Mouse (Mus musculus) midbrain, embryonic 14.5 days (tissue): ENCODE results near the gene Anxa9. TPM values are rescaled to one million over a fixed set of nuclear protein-coding genes. Genes with fewer than 3 reads are reported as not detected.

ENCODE experiments used
- ATAC-seq: fragments of 200-750 bp; cut with Nextera tagmentation; 2 replicates; pipeline ENCODE4 v1.8.0; 2017; ENCODE audit warnings: moderate number of reproducible peaks, moderate library complexity; ENCODE audit not compliant: low FRiP score, low TSS enrichment
- DNase-seq: peaks from one replicate; pipeline ENCODE4 v3.0.0-alpha.2; 2015
- H3K27ac ChIP-seq: fragments of 300-500 bp; sonication (generic); replicated peaks from 2 replicates; pipeline ENCODE4 v1.5.1; 2014; ENCODE audit warnings: mild to moderate bottlenecking, low read depth, low read length, moderate library complexity
- H3K27me3 ChIP-seq: fragments of 300-500 bp; sonication (generic); 2 replicates; pipeline ENCODE4 v1.6.1; 2014; ENCODE audit warnings: low read length, control low read depth, mixed read lengths; ENCODE audit not compliant: control insufficient read depth, insufficient read depth
- H3K36me3 ChIP-seq: fragments of 300-500 bp; sonication (generic); 2 replicates; pipeline ENCODE4 v1.6.1; 2014; ENCODE audit warnings: low read length, control low read depth; ENCODE audit not compliant: control insufficient read depth, insufficient read depth
- H3K4me1 ChIP-seq: fragments of 300-500 bp; sonication (generic); 2 replicates; pipeline ENCODE4 v1.6.1; 2014; ENCODE audit warnings: mild to moderate bottlenecking, antibody characterized with exemption, low read length, control low read depth; ENCODE audit not compliant: control insufficient read depth, insufficient read depth
- H3K4me2 ChIP-seq: fragments of 300-500 bp; sonication (generic); 2 replicates; pipeline ENCODE4 v1.6.1; 2014; ENCODE audit warnings: mild to moderate bottlenecking, low read length, moderate library complexity
- H3K4me3 ChIP-seq: fragments of 300-500 bp; sonication (generic); replicated peaks from 2 replicates; pipeline ENCODE4 v1.5.1; 2014; ENCODE audit warnings: low read depth, low read length
- H3K9ac ChIP-seq: fragments of 300-500 bp; sonication (generic); replicated peaks from 2 replicates; pipeline ENCODE4 v1.6.1; 2014; ENCODE audit warnings: mild to moderate bottlenecking, low read length, moderate library complexity
- H3K9me3 ChIP-seq: fragments of 300-500 bp; sonication (generic); 2 replicates; pipeline ENCODE4 v1.6.1; 2016; ENCODE audit warnings: low read length, control low read depth, mixed read lengths; ENCODE audit not compliant: control insufficient read depth
- WGBS: fragments of 180-500 bp; shearing (Covaris S2); extraction: QIAGEN DNeasy Blood & Tissue Kit; methylation state at CpG from one replicate; pipeline ENCODE4 v1.1.7; 2014; 5-methylcytosine and 5-hydroxymethylcytosine counted together
- polyA plus RNA-seq: library from polyadenylated mRNA; unstranded; fragments of >200 nt; fragmentation: Nextera tagmentation; extraction: Ambion mirVana; gene quantifications from 2 replicates; pipeline ENCODE4 v1.2.1, GENCODE M21; 2014

The Anxa9 gene
- polyA plus RNA-seq, 1 experiment from 2014 or later = 0.55 TPM

DNA sequence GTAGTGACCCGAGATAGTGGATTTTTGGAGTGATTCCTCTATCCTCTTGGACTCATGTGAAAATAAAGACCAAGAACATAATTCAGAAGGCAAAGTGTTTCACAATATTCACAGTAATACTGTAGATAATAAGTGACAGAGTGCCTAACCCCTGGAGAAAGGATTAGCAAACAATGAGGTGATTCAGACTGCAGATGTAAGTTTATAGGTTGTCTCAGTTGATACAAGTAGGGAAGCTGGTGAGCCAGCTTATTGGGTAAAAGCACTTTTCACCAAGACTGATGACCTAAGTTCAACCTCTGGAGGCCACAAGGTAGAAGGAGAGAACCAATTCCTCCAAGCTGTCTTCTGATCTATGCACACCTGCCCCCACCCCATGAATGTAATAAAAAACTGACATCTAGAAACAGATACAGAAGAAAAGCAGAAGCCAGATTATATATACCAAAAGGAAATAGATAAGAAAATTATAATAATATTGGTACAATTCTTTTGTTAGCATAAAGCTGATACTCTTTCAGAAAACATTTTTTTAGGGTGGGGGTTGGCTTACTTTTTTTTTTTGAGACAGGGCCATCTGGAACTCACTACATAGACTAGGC is 21.9 kb upstream of the Anxa9 start:
- Histone ChIP-seq H3K36me3 (peaks cover 86% of the 10 kb centered on the region), H3K27me3 (no peaks in the 10 kb centered on the region), H3K4me1 (no peaks in the 10 kb centered on the region), H3K27ac (no peak overlapping the region), H3K9me3 (no peaks in the 10 kb centered on the region), H3K4me2 (no peak overlapping the region), H3K9ac (no peak overlapping the region), H3K4me3 (no peak overlapping the region)
- DNase-seq (no peak), ATAC-seq (no peak)
- WGBS = 98% methylated on average over 1 of the region's 1 CpGs

DNA sequence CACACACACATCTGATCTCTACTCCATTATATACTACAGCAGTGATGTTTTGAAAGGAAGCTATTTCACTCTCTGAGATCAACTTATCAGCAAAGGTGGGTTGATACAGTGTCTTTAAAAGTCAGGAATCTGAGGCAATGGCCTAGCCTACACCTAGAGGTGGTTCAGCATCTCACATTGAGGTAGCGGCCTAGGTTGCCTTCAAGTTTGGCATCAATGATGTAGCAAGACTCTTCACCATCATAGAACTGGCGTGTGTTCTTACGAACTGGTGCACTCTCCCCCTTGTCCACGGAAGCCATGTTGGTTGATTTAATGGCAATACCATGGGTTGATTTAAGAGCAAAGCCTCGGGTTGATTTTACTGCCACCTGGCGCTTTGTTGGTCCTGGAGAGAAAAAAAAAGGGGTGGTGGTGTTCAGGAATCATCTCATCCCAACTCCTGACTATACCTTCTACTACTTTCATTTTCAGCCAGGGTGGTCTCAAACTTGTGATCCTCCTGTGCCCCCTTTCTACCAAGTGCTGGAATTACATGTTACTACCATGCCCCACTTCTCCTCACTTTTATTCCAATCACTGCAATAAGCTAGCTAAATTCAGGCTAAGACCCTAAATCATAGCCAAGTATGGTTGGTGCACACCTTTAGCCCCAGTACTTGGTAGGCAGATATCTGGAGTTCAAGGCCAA is 17.6 kb upstream of the Anxa9 start:
- H3K27ac ChIP-seq = no peak overlapping the region
- no peak for ATAC-seq
- no peak for DNase-seq
- H3K9me3 ChIP-seq = no peaks in the 10 kb centered on the region
- H3K4me3 ChIP-seq = no peak overlapping the region
- WGBS = 95% methylated on average over 6 of the region's 6 CpGs
- no peaks in the 10 kb centered on the region for H3K4me1 ChIP-seq
- H3K9ac ChIP-seq = no peak overlapping the region
- no peak overlapping the region for H3K4me2 ChIP-seq
- H3K36me3 ChIP-seq = peaks cover 95% of the 10 kb centered on the region
- no peaks in the 10 kb centered on the region for H3K27me3 ChIP-seq

DNA sequence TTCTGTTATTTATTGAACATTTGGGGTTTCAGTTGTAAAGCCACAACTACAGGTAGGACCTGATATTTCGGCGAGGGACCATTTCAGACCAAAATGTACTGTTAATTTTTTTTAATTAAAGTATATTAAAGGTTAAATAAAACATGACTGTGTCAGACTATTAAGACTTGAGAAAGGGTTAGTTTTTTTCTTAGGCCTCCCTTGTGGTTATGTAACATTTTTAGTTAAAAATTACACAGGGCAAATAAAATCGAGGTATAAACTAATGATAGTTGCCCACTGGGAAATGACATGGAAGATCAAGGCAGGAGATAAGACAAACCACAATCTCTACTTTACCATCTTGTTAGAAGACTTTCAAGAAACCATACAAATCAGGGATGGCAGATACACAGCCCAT is 16.5 kb upstream of the Anxa9 start:
- H3K36me3 ChIP-seq = peaks cover 87% of the 10 kb centered on the region
- no peak overlapping the region for H3K9ac ChIP-seq
- H3K27me3 ChIP-seq = no peaks in the 10 kb centered on the region
- H3K4me3 ChIP-seq = no peak overlapping the region
- no peaks in the 10 kb centered on the region for H3K9me3 ChIP-seq
- no peaks in the 10 kb centered on the region for H3K4me1 ChIP-seq
- no peak overlapping the region for H3K4me2 ChIP-seq
- H3K27ac ChIP-seq = no peak overlapping the region
- ATAC-seq (no peak), DNase-seq (no peak)
- WGBS = 97% methylated on average over 3 of the region's 3 CpGs

DNA sequence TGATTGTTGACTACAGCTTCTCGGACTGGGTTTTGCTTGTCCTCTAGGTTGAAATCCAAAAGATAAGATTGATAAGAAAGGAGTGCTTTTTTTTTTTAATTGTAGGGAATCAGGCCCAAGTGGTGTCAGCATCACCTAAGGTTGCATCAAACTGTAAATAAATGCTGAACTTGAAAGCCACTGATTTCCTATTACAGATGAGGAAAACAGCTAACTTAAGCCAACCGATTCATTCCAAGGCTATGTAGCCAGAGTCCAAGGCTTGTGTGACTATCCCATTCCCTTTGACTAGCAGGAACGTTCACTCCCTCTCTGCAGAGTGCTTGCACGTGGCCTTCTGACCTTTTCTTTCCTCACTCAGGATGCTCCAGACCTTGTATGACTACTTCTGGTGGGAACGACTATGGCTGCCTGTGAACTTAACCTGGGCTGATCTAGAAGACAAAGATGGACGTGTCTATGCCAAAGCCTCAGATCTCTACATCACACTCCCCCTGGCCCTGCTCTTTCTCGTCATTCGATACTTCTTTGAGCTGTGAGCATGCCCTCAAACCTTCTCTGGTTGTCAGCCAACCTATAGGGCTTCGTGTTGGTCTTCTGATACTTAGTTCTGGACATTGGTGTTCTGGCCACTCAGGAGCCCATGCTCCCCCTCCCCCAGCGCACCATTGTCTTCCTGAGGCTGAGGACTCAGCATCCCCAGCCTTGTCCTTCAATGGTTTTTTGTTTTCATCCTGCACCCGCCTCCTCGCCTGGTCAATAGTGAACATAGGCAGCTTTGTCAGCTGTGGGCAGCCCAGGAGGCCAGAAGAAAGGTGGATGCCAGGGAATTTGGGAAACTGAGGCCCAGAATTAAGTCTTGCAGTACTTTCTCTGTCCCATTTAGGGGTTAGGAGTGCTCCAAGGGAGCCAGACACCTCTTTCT is 13.0 kb upstream of the Anxa9 start:
- Histone ChIP-seq H3K4me2 (no peak overlapping the region), H3K9ac (no peak overlapping the region), H3K36me3 (peaks cover 52% of the 10 kb centered on the region), H3K9me3 (no peaks in the 10 kb centered on the region), H3K4me3 (no peak overlapping the region), H3K4me1 (peaks cover 15% of the 10 kb centered on the region), H3K27me3 (no peaks in the 10 kb centered on the region), H3K27ac (no peak overlapping the region)
- DNase-seq (no peak), ATAC-seq (no peak)
- 77% methylated on average over 12 of the region's 12 CpGs for WGBS

DNA sequence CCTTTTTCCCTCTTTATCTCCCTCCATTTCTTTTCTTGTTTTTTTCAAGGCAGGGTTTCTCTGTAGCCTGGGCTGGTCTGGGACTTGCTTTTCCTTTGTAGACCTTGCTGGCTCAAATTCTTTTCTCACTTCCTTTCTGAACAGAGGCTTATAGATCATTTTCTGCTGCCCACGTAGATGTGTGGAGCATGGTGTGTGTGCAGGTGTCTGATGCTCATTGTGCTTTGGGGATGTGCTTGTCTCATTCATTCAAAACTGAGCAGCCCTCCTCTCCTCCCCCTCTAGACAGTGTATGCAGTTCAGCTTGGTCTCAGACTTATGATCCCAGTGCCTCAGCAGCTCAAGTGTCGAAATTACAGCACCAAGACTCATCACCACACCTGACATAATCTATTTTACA is 12.1 kb upstream of the Anxa9 start:
- Histone ChIP-seq H3K36me3 (peaks cover 43% of the 10 kb centered on the region), H3K27ac (no peak overlapping the region), H3K9ac (no peak overlapping the region), H3K9me3 (no peaks in the 10 kb centered on the region), H3K4me1 (peaks cover 15% of the 10 kb centered on the region), H3K4me2 (no peak overlapping the region), H3K4me3 (no peak overlapping the region), H3K27me3 (no peaks in the 10 kb centered on the region)
- DNase-seq (no peak), ATAC-seq (no peak)
- WGBS = 76% methylated on average over 2 of the region's 2 CpGs

DNA sequence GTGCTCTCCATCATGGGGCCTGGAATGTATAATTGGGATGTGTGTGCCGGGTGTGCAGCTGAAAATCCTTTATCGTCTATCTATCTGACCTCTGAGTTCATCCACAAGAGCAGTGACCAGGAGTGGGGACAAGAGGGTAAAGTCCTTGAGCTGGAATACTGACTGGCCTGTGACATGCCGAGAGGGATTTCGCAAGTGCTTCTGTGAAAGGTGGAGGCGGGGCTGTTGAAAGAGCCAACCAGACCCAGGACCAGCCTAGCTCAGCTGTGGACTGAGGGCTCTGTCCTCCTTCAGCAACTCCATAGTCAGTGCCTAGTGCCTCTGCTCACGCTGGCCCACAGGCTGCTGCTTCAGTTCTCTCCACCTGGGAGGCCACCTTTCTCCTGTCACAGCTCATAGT is 11.6 kb upstream of the Anxa9 start:
- peaks cover 38% of the 10 kb centered on the region for H3K36me3 ChIP-seq
- H3K4me2 ChIP-seq = no peak overlapping the region
- no peak overlapping the region for H3K9ac ChIP-seq
- ATAC-seq = no peak
- H3K9me3 ChIP-seq = no peaks in the 10 kb centered on the region
- H3K27ac ChIP-seq = no peak overlapping the region
- no peak for DNase-seq
- no peaks in the 10 kb centered on the region for H3K27me3 ChIP-seq
- H3K4me1 ChIP-seq = peaks cover 15% of the 10 kb centered on the region
- 40% methylated on average over 6 of the region's 6 CpGs for WGBS
- H3K4me3 ChIP-seq = no peak overlapping the region

DNA sequence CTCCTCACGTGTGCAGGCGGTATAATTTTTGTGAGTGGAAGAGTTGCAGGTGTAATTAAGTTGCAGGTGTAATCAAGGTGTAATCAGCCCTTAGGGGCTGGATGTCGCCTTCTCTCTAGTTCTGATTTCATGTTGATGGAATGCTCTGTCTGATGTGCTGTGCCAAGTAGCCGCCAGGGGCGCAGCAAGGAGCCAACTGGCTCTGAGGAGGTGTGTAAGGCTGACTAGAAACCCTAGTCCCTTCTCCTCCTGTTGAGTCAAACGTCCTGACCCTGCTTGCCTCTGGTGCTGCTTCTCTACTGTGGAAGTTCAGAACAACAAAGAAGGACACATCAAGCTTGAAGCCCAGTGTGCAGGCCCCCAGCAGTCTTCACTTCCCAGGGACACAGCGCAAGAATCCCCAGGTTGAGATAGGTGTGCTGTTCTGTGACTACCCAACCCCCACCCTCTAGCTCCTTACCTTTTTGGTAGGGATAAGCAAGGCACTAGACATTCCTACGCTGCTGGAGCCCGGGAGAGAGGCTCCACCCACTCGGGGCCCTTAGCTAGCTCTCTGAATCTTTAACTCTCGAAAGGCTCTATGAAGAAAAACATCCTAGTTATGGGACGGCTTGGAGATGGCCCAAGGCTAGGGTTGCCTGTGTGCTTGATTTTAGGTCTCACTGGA is 10.6 kb upstream of the Anxa9 start:
- H3K4me2 ChIP-seq = peak overlapping the region; percentile 27; the same call in 1 of the 2 replicates
- WGBS = 28% methylated on average over 12 of the region's 12 CpGs
- H3K9ac ChIP-seq = no peak overlapping the region

DNA sequence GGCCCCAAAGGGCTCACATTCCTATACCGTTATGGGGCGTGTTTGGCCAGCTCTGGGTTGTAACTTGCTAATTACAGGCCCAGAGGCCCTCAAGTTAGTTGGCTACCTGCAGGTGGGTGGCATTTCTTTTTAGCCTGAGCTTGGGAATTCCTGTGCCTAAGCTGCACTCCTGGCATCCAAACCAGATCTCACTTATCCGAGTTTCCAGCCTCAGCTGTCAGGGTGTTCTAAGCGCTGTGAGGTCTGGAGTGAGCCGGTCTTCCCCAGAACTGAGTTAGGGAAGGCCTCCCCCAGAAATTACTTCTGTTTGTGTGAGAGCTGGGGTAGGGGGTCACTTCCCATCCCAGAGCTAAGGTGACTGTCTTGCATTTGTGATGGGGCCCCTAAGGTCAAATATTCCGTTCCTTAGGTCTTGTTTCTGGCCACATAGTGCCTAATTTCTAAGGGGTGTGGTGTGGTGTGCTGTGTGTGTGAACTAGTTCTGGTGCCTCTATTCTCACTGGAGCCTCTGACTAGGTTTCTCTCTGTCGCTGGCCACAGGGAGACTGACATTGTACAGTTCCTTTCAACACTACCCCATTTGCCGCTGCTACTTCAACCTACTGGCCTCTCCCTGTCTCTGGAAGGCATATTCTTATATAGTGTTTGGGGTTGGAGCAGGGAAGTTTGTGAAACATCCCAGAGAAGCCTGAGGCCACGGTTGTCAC is 9.0 kb upstream of the Anxa9 start:
- Histone ChIP-seq H3K36me3 (peaks cover 12% of the 10 kb centered on the region), H3K4me2 (peak overlapping the region; percentile 78), H3K27me3 (no peaks in the 10 kb centered on the region), H3K9me3 (no peaks in the 10 kb centered on the region), H3K4me3 (peak overlapping the region; percentile 88), H3K4me1 (peaks cover 15% of the 10 kb centered on the region), H3K27ac (peak overlapping the region; percentile 91), H3K9ac (peak overlapping the region; percentile 98)
- DNase-seq (no peak), ATAC-seq (no peak)
- 14% methylated on average over 9 of the region's 9 CpGs for WGBS

More for the DNA sequence above, 10.6 kb upstream of the Anxa9 start:
- Histone ChIP-seq H3K27ac (no peak overlapping the region), H3K4me1 (peaks cover 15% of the 10 kb centered on the region), H3K4me3 (no peak overlapping the region), H3K27me3 (no peaks in the 10 kb centered on the region), H3K36me3 (peaks cover 28% of the 10 kb centered on the region), H3K9me3 (no peaks in the 10 kb centered on the region)
- ATAC-seq (no peak), DNase-seq (peak; percentile 77)
